Mouse (Mus musculus) inflammation-experienced regulatory T-cells, adult 6 months (primary cell): ENCODE results near the gene Tbata. TPM values are rescaled to one million over a fixed set of nuclear protein-coding genes. Genes with fewer than 3 reads are reported as not detected.

Experiments
- ATAC-seq: one replicate; pipeline ENCODE4 v1.8.0; 2017
- polyA plus RNA-seq, 3 experiments: library from polyadenylated mRNA; unstranded; fragments of 100-300 nt; shearing (Covaris generic); gene quantifications; one replicate each; pipeline ENCODE4 v1.2.1; 2017

Gene Tbata
- polyA plus RNA-seq, 3 experiments from 2014 or later: not detected

GRCm38 (mm10) chr10:61211743-61212142, 40.0 kb downstream of the Tbata start:
- ATAC-seq: no peak

DNA sequence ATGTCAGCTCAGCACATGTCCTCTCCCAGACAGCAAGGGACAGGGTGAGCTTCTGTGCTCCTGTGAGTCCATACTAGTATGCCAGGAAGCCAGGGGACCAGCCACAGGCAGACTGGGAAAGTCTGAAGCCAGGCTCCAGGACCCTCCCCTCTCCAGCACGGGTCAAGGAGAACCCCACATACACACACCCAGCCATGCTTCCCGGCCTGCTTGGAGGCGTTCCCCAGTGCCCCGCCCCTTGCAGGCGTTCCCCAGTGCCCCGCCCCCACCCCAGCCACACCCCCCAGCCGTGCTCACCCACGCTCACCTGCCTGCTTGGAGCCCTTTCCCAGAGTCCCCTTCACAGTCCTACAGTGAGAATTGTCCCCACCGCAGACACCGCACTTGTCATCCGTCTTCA, 41.1 kb downstream of the Tbata start:
- ATAC-seq: no peak

GRCm38 (mm10) chr10:61215658-61216057, 43.9 kb downstream of the Tbata start:
- ATAC-seq: no peak

- ATAC-seq: no peak
Observed at GRCm38 (mm10) chr10:61216163-61216562, 44.4 kb downstream of the Tbata start.

GRCm38 (mm10) chr10:61219318-61219717, 47.6 kb downstream of the Tbata start:
- no peak for ATAC-seq

DNA sequence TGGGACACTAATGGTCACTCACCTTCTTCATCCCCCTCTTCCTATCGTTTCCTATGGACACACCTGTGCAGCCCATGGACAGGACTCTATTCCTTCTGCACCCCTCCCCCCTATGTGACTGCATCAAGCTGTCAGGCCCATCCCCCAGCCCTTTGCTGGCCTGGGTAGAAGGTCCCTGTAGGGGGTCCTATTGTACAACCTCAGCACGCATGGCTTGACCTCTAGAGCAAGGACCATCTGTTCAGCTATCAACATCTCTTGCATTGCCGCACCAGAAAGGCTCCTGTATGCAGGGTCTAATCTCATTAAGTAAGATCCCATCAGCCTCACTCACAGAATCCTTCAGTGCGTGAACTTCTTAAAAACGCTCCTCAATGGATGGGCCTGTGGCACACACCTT, 53.9 kb downstream of the Tbata start:
- ATAC-seq: no peak

GRCm38 (mm10) chr10:61226784-61227396, 55.1 kb downstream of the Tbata start:
- no peak for ATAC-seq

GRCm38 (mm10) chr10:61231756-61232155, 60.0 kb downstream of the Tbata start:
- peak; percentile 42 for ATAC-seq

DNA sequence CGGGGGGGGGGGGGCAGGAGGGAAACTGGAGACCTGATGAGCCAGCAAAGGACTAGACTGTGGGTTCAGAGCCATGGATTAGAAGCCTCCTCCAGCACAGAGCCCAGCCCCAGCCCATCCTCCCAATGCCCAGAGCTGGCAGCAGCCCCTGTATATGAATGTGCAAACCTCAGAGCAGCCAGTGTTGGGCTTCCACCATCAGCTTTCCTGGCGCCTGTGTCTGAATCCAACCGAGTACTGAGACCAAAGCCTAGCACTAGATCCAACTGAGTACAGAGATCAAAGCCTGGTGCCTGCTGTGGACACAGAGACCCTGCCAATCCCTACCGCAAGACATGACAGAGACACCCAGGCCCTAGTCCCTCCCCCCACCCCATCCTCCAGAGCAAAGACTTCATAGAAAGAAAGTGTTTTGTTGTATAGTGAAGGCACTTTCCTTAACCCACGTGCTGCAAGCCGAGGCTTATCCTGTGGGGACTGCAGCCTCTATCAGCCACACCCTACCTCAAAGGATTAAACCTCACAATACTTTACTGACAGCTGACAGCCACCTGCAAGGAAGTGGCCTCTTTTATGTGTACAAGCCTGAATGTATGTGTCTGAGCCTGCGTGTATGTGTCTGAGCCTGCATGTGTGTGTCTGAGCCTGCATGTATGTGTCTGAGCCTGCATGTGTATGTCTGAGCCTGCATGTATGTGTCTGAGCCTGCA, 61.3 kb downstream of the Tbata start:
- ATAC-seq: peak; percentile 84

DNA sequence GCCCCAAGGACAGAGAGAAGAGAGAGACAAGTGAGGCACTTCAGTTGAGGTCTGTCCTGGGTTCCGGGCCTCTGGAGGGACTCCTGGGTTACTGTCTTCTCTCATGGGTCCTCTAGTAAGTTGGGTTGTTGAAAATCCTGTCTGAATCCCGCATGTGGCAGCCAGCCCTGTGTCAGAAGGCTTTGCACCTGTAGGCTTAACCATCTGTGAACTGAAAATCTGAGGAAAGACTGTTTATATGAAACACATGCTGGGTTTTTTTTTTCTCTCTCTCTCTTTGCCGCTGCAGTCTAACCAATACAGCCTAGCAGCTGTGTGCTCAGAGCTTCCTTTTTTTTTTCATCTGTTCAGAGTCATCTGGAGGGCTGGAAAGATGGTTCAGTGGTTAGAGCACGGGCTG, 62.6 kb downstream of the Tbata start:
- ATAC-seq: no peak

- ATAC-seq: no peak
Observed at GRCm38 (mm10) chr10:61235677-61236267, 64.0 kb downstream of the Tbata start.

- ATAC-seq: no peak
Observed at GRCm38 (mm10) chr10:61236683-61237390, 65.1 kb downstream of the Tbata start.

DNA sequence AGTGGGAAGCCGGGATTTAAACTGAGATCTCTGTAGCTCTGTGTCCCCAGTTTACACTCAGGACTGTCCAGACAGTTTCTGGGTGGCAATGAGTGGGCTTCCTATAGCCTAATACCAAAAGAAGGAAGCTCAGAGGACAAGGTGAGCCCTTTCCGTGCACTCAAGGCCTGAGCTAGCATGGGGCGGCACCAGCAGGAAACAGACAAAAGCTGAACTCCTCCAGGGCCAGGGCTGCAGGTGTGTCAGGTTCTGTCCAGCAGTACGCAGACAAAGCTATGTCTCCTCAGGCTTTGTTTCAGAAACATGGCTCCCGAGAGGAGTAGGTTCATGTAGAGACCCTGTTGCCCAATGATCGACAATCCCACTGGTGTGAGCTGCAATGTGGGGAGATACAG, 65.6 kb downstream of the Tbata start:
- ATAC-seq: no peak

Other genes with a start within 250 kb of the Tbata start
- under 1 TPM in 2 of 3 experiments, not detected in 1; 0.59 to 0.82 TPM for gene Pcbd1, start 82.6 kb upstream of the Tbata start, polyA plus RNA-seq
- gene Sgpl1, start 24.3 kb upstream of the Tbata start, polyA plus RNA-seq: 10 to 100 TPM; 23.1 to 28.9 (median 27.1) TPM
- gene Adamts14, start 101.5 kb downstream of the Tbata start, polyA plus RNA-seq: not detected
- gene Prf1, start 125.9 kb downstream of the Tbata start, polyA plus RNA-seq: 10 to 100 TPM in 1 of 3 experiments, 1 to 10 TPM in 2; 5.3 to 31.6 (median 6.0) TPM
- gene Pald1, start 211.6 kb downstream of the Tbata start, polyA plus RNA-seq: 1 to 10 TPM in 1 of 3 experiments, not detected in 2; 1.0 TPM
- gene Nodal, start 246.0 kb downstream of the Tbata start, polyA plus RNA-seq: under 1 TPM in 2 of 3 experiments, not detected in 1; 0.21 to 0.45 TPM